Mouse (Mus musculus) liver, embryonic 14.5 days (tissue): Measurements from ENCODE around the gene Calhm2. TPM values are rescaled to one million over a fixed set of nuclear protein-coding genes. Genes with fewer than 3 reads are reported as not detected.

ENCODE experiments used
- ATAC-seq: fragments of 200-750 bp; cut with Nextera tagmentation; 2 replicates; pipeline ENCODE4 v1.8.0; 2017; ENCODE audit warnings: moderate number of reproducible peaks, mild to moderate bottlenecking, moderate library complexity; ENCODE audit not compliant: insufficient read depth
- DNase-seq, 3 experiments: peaks; one replicate each; pipeline ENCODE4 v3.0.0-alpha.2; 2012 to 2013; ENCODE audit warnings: low read depth in 3 of 3, low spot score in 3 of 3
- H3K27ac ChIP-seq: fragments of 300-500 bp; sonication (generic); 2 replicates; pipeline ENCODE4 v1.5.1; 2014; ENCODE audit warnings: moderate library complexity, mild to moderate bottlenecking, control low read depth, inconsistent platforms
- H3K27me3 ChIP-seq: fragments of 300-500 bp; sonication (generic); 2 replicates; pipeline ENCODE4 v1.6.1; 2014; ENCODE audit warnings: mild to moderate bottlenecking, low read length, moderate library complexity; ENCODE audit not compliant: control insufficient read depth, insufficient read depth
- H3K36me3 ChIP-seq: fragments of 300-500 bp; sonication (generic); replicated peaks from 2 replicates; pipeline ENCODE4 v1.6.1; 2014; ENCODE audit warnings: low read depth; ENCODE audit not compliant: control insufficient read depth, insufficient read depth
- H3K4me1 ChIP-seq, 2 experiments: fragments of 200-500 bp in 1 of 2; fragments of 300-500 bp in 1 of 2; sonication (generic) in 1 of 2; replicated peaks; 2 replicates each; pipeline ENCODE4 v1.6.1; 2012 to 2014; ENCODE audit warnings: antibody characterized with exemption in 1 of 2, inconsistent platforms in 1 of 2, low read length in 1 of 2; ENCODE audit not compliant: control insufficient read depth in 2 of 2, insufficient read depth in 2 of 2
- H3K4me2 ChIP-seq: fragments of 300-500 bp; sonication (generic); 2 replicates; pipeline ENCODE4 v1.6.1; 2014; ENCODE audit warnings: low read depth, mild to moderate bottlenecking, control low read depth, moderate library complexity
- H3K4me3 ChIP-seq, 2 experiments: fragments of 200-500 bp in 1 of 2; fragments of 300-500 bp in 1 of 2; sonication (generic) in 1 of 2; 2 replicates each; pipeline ENCODE4 v1.5.1; 2012 to 2014; ENCODE audit warnings: low read depth in 2 of 2, low read length in 2 of 2, mild to moderate bottlenecking in 2 of 2, control low read depth in 1 of 2, inconsistent platforms in 1 of 2, moderate library complexity in 1 of 2; ENCODE audit not compliant: insufficient read depth in 1 of 2
- H3K9ac ChIP-seq: fragments of 300-500 bp; sonication (generic); replicated peaks from 2 replicates; pipeline ENCODE4 v1.6.1; 2014; ENCODE audit warnings: mild to moderate bottlenecking, control low read depth, moderate library complexity
- H3K9me3 ChIP-seq: fragments of 300-500 bp; sonication (generic); 2 replicates; pipeline ENCODE4 v1.6.1; 2016; ENCODE audit warnings: low read length, mixed read lengths; ENCODE audit not compliant: control insufficient read depth
- CTCF ChIP-seq: IDR thresholded peaks from 2 replicates; pipeline ENCODE4 v1.5.1; 2016; ENCODE audit warnings: antibody characterized with exemption, low read depth, control low read depth
- EP300 ChIP-seq: IDR thresholded peaks from 2 replicates; pipeline ENCODE4 v1.6.1; 2016; ENCODE audit warnings: antibody characterized with exemption, low read depth
- WGBS: fragments of 180-500 bp; shearing (Covaris S2); extraction: QIAGEN DNeasy Blood & Tissue Kit; methylation state at CpG from one replicate; pipeline ENCODE4 v1.1.7; 2014; ENCODE audit not compliant: insufficient replicate concordance; 5-methylcytosine and 5-hydroxymethylcytosine counted together
- polyA plus RNA-seq, 2 experiments: library from polyadenylated mRNA; depleted of rRNA in 1 of 2; stranded (reverse) in 1 of 2; unstranded in 1 of 2; fragments of >200 nt; fragmentation: Nextera tagmentation in 1 of 2; extraction: Ambion mirVana in 1 of 2; gene quantifications; 2 replicates each; pipeline versions ENCODE4 v1.2.1 to v1.2.3; 2012 to 2014

Gene Calhm2
- polyA plus RNA-seq, 2 experiments = 0.29 to 1.5 TPM

DNA sequence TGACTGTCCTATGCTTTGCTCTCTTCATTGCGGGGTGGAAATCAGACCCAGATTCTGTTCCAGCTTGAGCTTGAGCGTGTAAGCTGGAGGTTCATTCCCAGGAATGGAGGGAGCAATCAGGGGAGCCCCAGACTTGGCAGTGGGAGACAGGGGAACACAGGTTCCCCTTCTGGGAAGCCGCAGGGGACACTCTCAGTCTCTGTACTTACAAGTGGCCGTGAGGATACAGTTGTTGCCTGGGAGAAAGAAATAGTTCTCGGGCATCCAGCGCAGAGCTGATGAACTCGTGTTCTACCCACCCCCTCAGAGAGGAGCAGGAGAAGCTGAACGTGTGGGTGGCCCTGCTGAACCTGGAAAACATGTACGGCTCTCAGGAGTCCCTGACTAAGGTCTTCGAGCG, 9.3 kb downstream of the Calhm2 start:
- Histone ChIP-seq H3K36me3 (peaks cover 46% of the 10 kb centered on the region), H3K27me3 (no peaks in the 10 kb centered on the region), H3K4me2 (no peak overlapping the region), H3K9me3 (no peaks in the 10 kb centered on the region), H3K4me1 (no peaks in the 10 kb centered on the region; a peak in 1 of 4 replicates), H3K4me3 (no peak overlapping the region), H3K9ac (no peak overlapping the region), H3K27ac (no peak overlapping the region)
- ATAC-seq (no peak), DNase-seq (no peak)
- 82% methylated on average over 11 of the region's 11 CpGs for WGBS
- TF ChIP-seq EP300 (no peak), CTCF (no peak)

DNA sequence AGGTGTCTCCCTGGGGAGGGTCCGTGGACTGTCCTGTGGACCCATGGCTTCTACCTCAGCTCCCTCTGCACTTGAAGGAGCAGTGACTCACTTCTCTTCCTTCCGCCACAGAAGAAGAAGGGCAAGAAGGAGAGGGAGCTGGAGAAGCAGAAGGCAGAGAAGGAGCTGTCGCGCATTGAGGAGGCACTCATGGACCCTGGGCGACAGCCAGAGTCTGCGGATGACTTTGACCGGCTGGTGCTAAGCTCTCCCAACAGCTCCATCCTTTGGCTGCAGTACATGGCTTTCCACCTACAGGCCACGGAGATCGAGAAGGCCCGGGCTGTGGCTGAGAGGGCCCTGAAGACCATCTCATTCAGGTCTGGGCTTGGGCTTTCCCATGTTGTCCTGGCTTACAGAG, 9.9 kb downstream of the Calhm2 start:
- peaks cover 46% of the 10 kb centered on the region for H3K36me3 ChIP-seq
- 85% methylated on average over 10 of the region's 10 CpGs for WGBS
- no peak for ATAC-seq

DNA sequence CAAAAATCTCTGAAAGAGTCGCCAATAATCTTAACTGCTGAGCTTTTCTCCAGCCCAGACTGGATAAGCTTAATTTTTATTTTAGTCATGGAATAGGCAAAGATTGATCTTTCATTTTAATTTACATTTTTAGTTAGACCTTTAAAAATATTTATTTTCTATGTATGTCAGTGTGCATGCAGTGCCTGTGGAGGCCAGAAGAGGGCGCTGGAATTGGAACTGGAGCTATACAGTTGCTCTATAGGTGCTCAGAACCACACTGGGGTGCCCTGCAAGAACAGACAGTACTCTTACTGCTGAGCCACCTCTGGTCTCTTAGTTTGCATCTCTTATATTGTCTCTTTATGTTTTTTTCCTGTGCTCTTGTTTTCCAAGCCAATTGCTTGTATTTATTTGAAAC, 15.3 kb downstream of the Calhm2 start:
- no peak overlapping the region for H3K4me2 ChIP-seq
- no peak for ATAC-seq
- DNase-seq = no peak
- no peaks in the 10 kb centered on the region for H3K9me3 ChIP-seq
- 16% methylated on average over 2 of the region's 2 CpGs for WGBS
- peaks cover 20% of the 10 kb centered on the region for H3K36me3 ChIP-seq
- H3K9ac ChIP-seq = no peak overlapping the region
- no peak overlapping the region for H3K4me3 ChIP-seq
- no peak for TF ChIP-seq EP300
- peak; percentile 76 for TF ChIP-seq CTCF
- no peaks in the 10 kb centered on the region for H3K27me3 ChIP-seq
- no peaks in the 10 kb centered on the region for H3K4me1 ChIP-seq
- H3K27ac ChIP-seq = no peak overlapping the region

More for the DNA sequence above, 9.9 kb downstream of the Calhm2 start:
- no peak overlapping the region for H3K9ac ChIP-seq
- TF ChIP-seq EP300 (no peak), CTCF (no peak)
- no peaks in the 10 kb centered on the region for H3K4me1 ChIP-seq
- no peaks in the 10 kb centered on the region for H3K9me3 ChIP-seq
- DNase-seq = no peak
- no peaks in the 10 kb centered on the region for H3K27me3 ChIP-seq
- H3K27ac ChIP-seq = no peak overlapping the region
- H3K4me3 ChIP-seq = no peak overlapping the region
- H3K4me2 ChIP-seq = no peak overlapping the region

DNA sequence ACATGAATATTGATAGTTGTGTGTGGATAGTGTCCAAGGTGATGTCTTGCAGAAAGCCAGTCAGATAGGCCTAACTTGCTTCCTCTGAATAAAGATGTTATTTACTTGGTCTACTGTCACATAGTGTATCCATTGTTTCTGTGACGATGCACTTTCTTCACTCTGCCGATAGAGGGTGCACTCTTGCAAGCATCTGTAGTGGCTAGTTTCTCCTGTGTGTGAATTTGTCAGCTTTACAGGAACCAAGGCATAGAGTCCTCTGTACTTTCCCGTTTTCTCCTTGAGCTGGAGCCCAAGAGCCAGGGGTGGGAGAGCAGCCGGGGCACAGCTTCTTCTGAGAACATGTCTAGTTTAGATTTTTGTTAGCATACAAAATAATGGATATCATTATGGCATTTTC, 17.0 kb downstream of the Calhm2 start:
- Histone ChIP-seq H3K9ac (no peak overlapping the region), H3K9me3 (no peaks in the 10 kb centered on the region), H3K36me3 (peaks cover 28% of the 10 kb centered on the region), H3K4me3 (no peak overlapping the region), H3K27ac (no peak overlapping the region), H3K4me2 (no peak overlapping the region), H3K4me1 (no peaks in the 10 kb centered on the region), H3K27me3 (no peaks in the 10 kb centered on the region)
- TF ChIP-seq CTCF (peak; percentile 81), EP300 (no peak)
- 35% methylated on average over 4 of the region's 4 CpGs for WGBS
- ATAC-seq (no peak), DNase-seq (peak in 1 of 3 experiments; percentile 11)

DNA sequence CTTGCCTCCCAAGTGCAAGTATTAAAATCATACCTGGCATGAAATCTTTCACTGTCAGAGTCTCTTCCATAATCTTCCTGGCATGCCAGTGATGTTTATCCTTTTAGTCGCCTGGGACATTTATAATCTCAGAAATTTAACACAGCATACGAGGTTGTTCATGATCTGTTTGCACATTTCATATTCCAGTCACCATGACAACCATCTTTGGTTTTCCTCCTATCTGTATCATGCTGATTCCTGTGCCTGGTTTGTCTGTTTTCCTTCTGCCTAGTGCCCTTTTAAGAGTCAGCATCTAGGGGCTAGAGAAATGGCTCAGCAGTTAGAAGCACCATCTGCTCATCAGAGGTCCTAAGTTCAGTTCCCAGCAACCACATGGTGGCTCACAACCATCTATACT, 19.5 kb downstream of the Calhm2 start:
- Histone ChIP-seq H3K4me2 (no peak overlapping the region), H3K4me1 (no peaks in the 10 kb centered on the region), H3K27me3 (no peaks in the 10 kb centered on the region), H3K27ac (no peak overlapping the region), H3K36me3 (peaks cover 32% of the 10 kb centered on the region), H3K9me3 (no peaks in the 10 kb centered on the region), H3K4me3 (no peak overlapping the region), H3K9ac (no peak overlapping the region)
- no peak for DNase-seq
- no peak for ATAC-seq
- TF ChIP-seq EP300 (no peak), CTCF (no peak)
- WGBS = 59% methylated on average over 2 of the region's 2 CpGs
